Mouse (Mus musculus) liver, adult 2 months (tissue): ENCODE measurements around the gene Tmem217. TPM values are rescaled to one million over a fixed set of nuclear protein-coding genes. Genes with fewer than 3 reads are reported as not detected.

ENCODE experiments used
- DNase-seq: peaks from one replicate; pipeline ENCODE4 v3.0.0-alpha.2; 2011; ENCODE audit warnings: low read depth, low spot score; ENCODE audit errors: extremely low read depth
- H3K27ac ChIP-seq: fragments of 200-500 bp; replicated peaks from 2 replicates; pipeline ENCODE4 v1.5.1; 2012; ENCODE audit warnings: low read depth, mild to moderate bottlenecking, control low read depth, inconsistent platforms, low read length; ENCODE audit not compliant: insufficient read depth
- H3K27me3 ChIP-seq: fragments of 200-500 bp; 2 replicates; pipeline ENCODE4 v1.6.1; 2012; ENCODE audit warnings: mild to moderate bottlenecking, moderate library complexity, low read length, inconsistent platforms; ENCODE audit not compliant: control insufficient read depth, insufficient read depth
- H3K36me3 ChIP-seq: fragments of 200-500 bp; 2 replicates; pipeline ENCODE4 v1.6.1; 2012; ENCODE audit warnings: low read length, inconsistent platforms; ENCODE audit not compliant: control insufficient read depth, insufficient read depth
- H3K4me1 ChIP-seq: fragments of 200-500 bp; 2 replicates; pipeline ENCODE4 v1.6.1; 2011; ENCODE audit warnings: low read length; ENCODE audit not compliant: control insufficient read depth, insufficient read depth
- H3K4me3 ChIP-seq: fragments of 200-500 bp; 2 replicates; pipeline ENCODE4 v1.5.1; 2011; ENCODE audit warnings: low read depth, mild to moderate bottlenecking, control low read depth, low read length, moderate library complexity; ENCODE audit not compliant: insufficient read depth
- H3K79me2 ChIP-seq: fragments of 200-500 bp; 2 replicates; pipeline ENCODE4 v1.6.1; 2012; ENCODE audit warnings: inconsistent platforms, mild to moderate bottlenecking, low read length, moderate library complexity; ENCODE audit not compliant: control insufficient read depth, insufficient read depth
- H3K9ac ChIP-seq: fragments of 200-500 bp; 2 replicates; pipeline ENCODE4 v1.6.1; 2012; ENCODE audit warnings: low read depth, mild to moderate bottlenecking, control low read depth, inconsistent platforms, low read length
- CTCF ChIP-seq: fragments of 200-500 bp; IDR thresholded peaks from 2 replicates; pipeline ENCODE4 v1.5.1; 2011; ENCODE audit warnings: low read depth, low read length, control low read depth
- POLR2A ChIP-seq: fragments of 200-500 bp; IDR thresholded peaks from 2 replicates; pipeline ENCODE4 v1.6.1; 2011; ENCODE audit warnings: low read length, control low read depth; ENCODE audit not compliant: insufficient read depth; ENCODE audit errors: extremely low read depth
- WGBS: fragments of 180-500 bp; shearing (Covaris S2); methylation state at CpG from one replicate; pipeline ENCODE4 v1.1.7; 2018; 5-methylcytosine and 5-hydroxymethylcytosine counted together
- polyA plus RNA-seq: library from polyadenylated mRNA; depleted of rRNA; stranded (reverse); fragments of >200 nt; gene quantifications from 2 replicates; pipeline ENCODE4 v1.2.3, GENCODE M21; 2012
- total RNA-seq: library from RNA; depleted of rRNA; stranded (reverse); fragments of >200 nt; gene quantifications from 2 replicates; pipeline ENCODE4 v1.2.3, GENCODE M21; 2014

Tmem217 gene
- total and polyA plus RNA-seq, 2 experiments = not detected

GRCm38 (mm10) chr17:29583569-29583968 is 31.4 kb upstream of the Tmem217 start:
- TF ChIP-seq POLR2A (no peak), CTCF (no peak)
- no peaks in the 10 kb centered on the region for H3K27me3 ChIP-seq
- H3K9ac ChIP-seq = no peak overlapping the region
- H3K36me3 ChIP-seq = no peaks in the 10 kb centered on the region; the same call in 1 of the 2 replicates
- 91% methylated on average over 5 of the region's 5 CpGs for WGBS
- H3K4me1 ChIP-seq = no peaks in the 10 kb centered on the region; the same call in 1 of the 2 replicates
- no peak overlapping the region for H3K27ac ChIP-seq
- H3K79me2 ChIP-seq = no peaks in the 10 kb centered on the region
- DNase-seq = no peak
- no peak overlapping the region for H3K4me3 ChIP-seq

- Histone ChIP-seq H3K36me3 (peaks cover 2% of the 10 kb centered on the region), H3K4me1 (no peaks in the 10 kb centered on the region; the same call in 1 of the 2 replicates), H3K27ac (no peak overlapping the region), H3K27me3 (no peaks in the 10 kb centered on the region), H3K79me2 (no peaks in the 10 kb centered on the region), H3K9ac (no peak overlapping the region), H3K4me3 (no peak overlapping the region)
- DNase-seq = peak; percentile 71
- 67% methylated on average over 4 of the region's 4 CpGs for whole genome bisulfite sequencing
- TF ChIP-seq CTCF = no peak
- no peak for TF ChIP-seq POLR2A
Measured at GRCm38 (mm10) chr17:29579579-29580126, 27.5 kb upstream of the Tmem217 start.

GRCm38 (mm10) chr17:29569831-29570230 is 17.6 kb upstream of the Tmem217 start:
- no peak overlapping the region for H3K4me3 ChIP-seq
- no peaks in the 10 kb centered on the region for H3K27me3 ChIP-seq
- TF ChIP-seq POLR2A (no peak), CTCF (no peak)
- 95% methylated on average over 6 of the region's 6 CpGs for WGBS
- DNase-seq = no peak
- H3K4me1 ChIP-seq = no peaks in the 10 kb centered on the region
- H3K27ac ChIP-seq = no peak overlapping the region
- H3K9ac ChIP-seq = no peak overlapping the region
- H3K36me3 ChIP-seq = peaks cover 8% of the 10 kb centered on the region; the same call in 1 of the 2 replicates
- H3K79me2 ChIP-seq = no peaks in the 10 kb centered on the region

- no peaks in the 10 kb centered on the region for H3K27me3 ChIP-seq
- H3K36me3 ChIP-seq = peaks cover 8% of the 10 kb centered on the region; the same call in 1 of the 2 replicates
- H3K4me3 ChIP-seq = no peak overlapping the region
- H3K4me1 ChIP-seq = no peaks in the 10 kb centered on the region
- 89% methylated on average over 15 of the region's 15 CpGs for WGBS
- no peak overlapping the region for H3K9ac ChIP-seq
- DNase-seq = no peak
- TF ChIP-seq POLR2A (no peak), CTCF (no peak)
- H3K79me2 ChIP-seq = no peaks in the 10 kb centered on the region
- H3K27ac ChIP-seq = no peak overlapping the region
Measured at GRCm38 (mm10) chr17:29568435-29568834, 16.2 kb upstream of the Tmem217 start.

- no peak for DNase-seq
- H3K79me2 ChIP-seq = no peaks in the 10 kb centered on the region; the same call in 1 of the 2 replicates
- no peaks in the 10 kb centered on the region for H3K4me1 ChIP-seq
- H3K27me3 ChIP-seq = no peaks in the 10 kb centered on the region
- no peak for TF ChIP-seq POLR2A
- no peak for TF ChIP-seq CTCF
- no peak overlapping the region for H3K4me3 ChIP-seq
- no peak overlapping the region for H3K9ac ChIP-seq
- 99% methylated on average over 5 of the region's 5 CpGs for WGBS
- no peak overlapping the region for H3K27ac ChIP-seq
- H3K36me3 ChIP-seq = peaks cover under 1% of the 10 kb centered on the region; the same call in 1 of the 2 replicates
Measured at GRCm38 (mm10) chr17:29565521-29565920, 13.3 kb upstream of the Tmem217 start.

- Histone ChIP-seq H3K4me3 (no peak overlapping the region), H3K27me3 (no peaks in the 10 kb centered on the region), H3K4me1 (no peaks in the 10 kb centered on the region; the same call in 1 of the 2 replicates), H3K27ac (no peak overlapping the region), H3K36me3 (no peaks in the 10 kb centered on the region), H3K79me2 (peaks cover 11% of the 10 kb centered on the region; the same call in 1 of the 2 replicates), H3K9ac (no peak overlapping the region)
- no peak for DNase-seq
- TF ChIP-seq CTCF (no peak), POLR2A (no peak)
- 82% methylated on average over 5 of the region's 5 CpGs for WGBS
Measured at GRCm38 (mm10) chr17:29558476-29558875, 6.3 kb upstream of the Tmem217 start.
